Mouse (Mus musculus): Measurements from ENCODE around the gene Arid1b. TPM values are rescaled to one million over a fixed set of nuclear protein-coding genes. Genes with fewer than 3 reads are reported as not detected.

Arid1b gene
- polyA plus RNA-seq, 1 experiment from 2014 or later: 22.3 TPM

- no peak overlapping the region for H3K4me3 ChIP-seq
- ATAC-seq (ENCODE audit: low FRiP score): no peak
- H3K27me3 ChIP-seq: no peaks in the 10 kb centered on the region
- WGBS: 92% methylated on average over 17 of the region's 17 CpGs
- H3K9me3 ChIP-seq (replicated peaks): no peaks in the 10 kb centered on the region
- peaks cover 14% of the 10 kb centered on the region for H3K36me3 ChIP-seq
- no peak overlapping the region for H3K9ac ChIP-seq
- H3K4me2 ChIP-seq (replicated peaks): no peak overlapping the region
- H3K27ac ChIP-seq: no peak overlapping the region
- peaks cover 2% of the 10 kb centered on the region; the same call in 1 of the 2 replicates for H3K4me1 ChIP-seq
Observed at GRCm38 (mm10) chr17:5277137-5277871, 283.2 kb downstream of the Arid1b start.

DNA sequence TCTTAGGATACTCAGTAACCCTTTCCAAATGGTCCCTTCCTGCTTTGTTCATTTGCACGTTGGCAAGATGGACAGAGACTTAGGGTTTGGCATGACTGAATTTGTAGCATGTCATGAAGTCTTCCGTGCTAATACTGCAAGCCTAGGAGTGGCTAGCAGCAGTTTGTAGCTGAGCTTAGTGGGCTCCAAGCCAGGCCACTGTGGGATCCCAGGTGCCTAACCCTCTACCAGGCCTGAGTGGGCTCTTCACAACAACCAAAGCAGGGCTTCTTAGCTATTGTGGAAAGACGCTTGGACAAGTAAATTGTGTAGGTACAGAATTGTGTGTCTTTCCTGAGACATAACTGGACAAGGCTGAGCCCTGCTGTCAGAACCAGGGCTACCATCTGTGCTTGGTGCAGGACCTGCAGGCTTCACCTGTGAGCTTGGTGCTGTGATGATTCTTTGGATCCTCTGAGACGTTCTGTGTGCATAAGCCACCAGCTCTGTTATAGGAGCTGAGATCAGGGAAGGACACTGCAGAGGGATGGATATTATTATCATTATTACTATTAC is 286.4 kb downstream of the Arid1b start:
- 89% methylated on average over 4 of the region's 4 CpGs for WGBS

DNA sequence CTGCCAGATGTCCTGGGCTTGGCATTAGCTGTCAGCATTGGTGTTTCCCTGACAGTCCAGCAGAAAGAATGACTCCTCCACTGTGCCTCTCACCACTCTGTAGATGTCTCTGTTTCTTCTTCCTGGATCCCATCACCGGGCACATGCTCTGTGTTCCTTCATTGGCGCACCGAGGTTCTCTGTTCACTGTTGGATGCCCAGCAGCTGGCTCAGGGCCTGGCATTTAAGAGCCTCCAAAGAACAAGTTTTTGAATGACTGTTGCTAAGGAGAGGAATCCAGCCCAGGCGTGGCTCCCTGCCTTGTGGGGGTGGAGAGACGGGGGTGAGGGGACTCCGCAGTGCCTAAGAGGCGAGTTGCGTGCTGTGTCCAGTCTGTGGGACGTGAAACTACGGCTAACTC is 290.7 kb downstream of the Arid1b start:
- 76% methylated on average over 10 of the region's 10 CpGs for WGBS
- no peak overlapping the region for H3K27ac ChIP-seq
- H3K36me3 ChIP-seq: peaks cover 5% of the 10 kb centered on the region; the same call in 1 of the 2 replicates
- no peak overlapping the region for H3K4me2 ChIP-seq (replicated peaks)
- no peak overlapping the region for H3K9ac ChIP-seq
- ATAC-seq (ENCODE audit: low FRiP score): peak; percentile 24; the same call in 1 of the 2 replicates
- no peaks in the 10 kb centered on the region for H3K27me3 ChIP-seq
- H3K9me3 ChIP-seq (replicated peaks): no peaks in the 10 kb centered on the region
- H3K4me1 ChIP-seq: peaks cover 32% of the 10 kb centered on the region
- H3K4me3 ChIP-seq: no peak overlapping the region

More for the DNA sequence above, 286.4 kb downstream of the Arid1b start:
- Histone ChIP-seq H3K4me1 (peaks cover 11% of the 10 kb centered on the region), H3K27me3 (no peaks in the 10 kb centered on the region), H3K36me3 (peaks cover 14% of the 10 kb centered on the region), H3K9ac (no peak overlapping the region), H3K9me3 (replicated peaks) (no peaks in the 10 kb centered on the region), H3K4me2 (replicated peaks) (no peak overlapping the region), H3K27ac (no peak overlapping the region), H3K4me3 (no peak overlapping the region)
- no peak for ATAC-seq (ENCODE audit: low FRiP score)

GRCm38 (mm10) chr17:5285877-5286440 is 291.8 kb downstream of the Arid1b start:
- no peak overlapping the region for H3K4me2 ChIP-seq (replicated peaks)
- ATAC-seq (ENCODE audit: low FRiP score): 0 out of 2 replicates have a peak, but pooled peaks have one; percentile 38

GRCm38 (mm10) chr17:5286571-5287209 is 292.6 kb downstream of the Arid1b start:
- 0 out of 2 replicates have a peak, but pooled peaks have one; percentile 50 for ATAC-seq (ENCODE audit: low FRiP score)
- WGBS: 60% methylated on average over 15 of the region's 15 CpGs

More at GRCm38 (mm10) chr17:5285877-5286440, 291.8 kb downstream of the Arid1b start:
- WGBS: 78% methylated on average over 13 of the region's 13 CpGs
- H3K27me3 ChIP-seq: no peaks in the 10 kb centered on the region
- no peaks in the 10 kb centered on the region for H3K9me3 ChIP-seq (replicated peaks)
- peaks cover 32% of the 10 kb centered on the region for H3K4me1 ChIP-seq
- peak overlapping the region; percentile 60; the same call in 1 of the 2 replicates for H3K27ac ChIP-seq
- H3K4me3 ChIP-seq: no peak overlapping the region
- no peak overlapping the region for H3K9ac ChIP-seq
- peaks cover 7% of the 10 kb centered on the region for H3K36me3 ChIP-seq

DNA sequence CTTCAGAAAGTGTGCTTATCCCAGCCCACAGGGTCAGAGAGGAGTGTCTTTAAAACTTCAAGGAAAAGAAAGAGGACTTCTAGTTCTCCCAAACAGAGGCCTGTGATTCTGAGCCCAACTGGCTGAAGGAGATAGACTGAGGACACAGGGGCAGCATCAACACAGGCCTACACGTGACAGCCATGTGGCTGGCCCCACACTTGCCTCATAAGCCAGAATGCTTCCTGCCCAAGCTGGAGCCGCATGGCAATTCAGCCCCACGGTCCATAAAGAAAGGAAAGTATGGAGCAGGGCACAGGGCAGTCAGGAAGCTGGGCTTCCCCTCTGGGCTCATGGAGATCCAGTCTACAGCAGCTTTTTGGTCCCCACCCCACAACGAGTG is 293.1 kb downstream of the Arid1b start:
- no peaks in the 10 kb centered on the region for H3K9me3 ChIP-seq (replicated peaks)
- H3K4me3 ChIP-seq: no peak overlapping the region
- H3K4me2 ChIP-seq (replicated peaks): no peak overlapping the region
- no peak for ATAC-seq (ENCODE audit: low FRiP score)
- peaks cover 32% of the 10 kb centered on the region for H3K4me1 ChIP-seq
- H3K27ac ChIP-seq: peak overlapping the region; percentile 46; the same call in 1 of the 2 replicates
- no peak overlapping the region for H3K9ac ChIP-seq
- no peaks in the 10 kb centered on the region for H3K27me3 ChIP-seq
- peaks cover 15% of the 10 kb centered on the region for H3K36me3 ChIP-seq
- WGBS: 78% methylated on average over 4 of the region's 4 CpGs

More at GRCm38 (mm10) chr17:5286571-5287209, 292.6 kb downstream of the Arid1b start:
- Histone ChIP-seq H3K9me3 (replicated peaks) (no peaks in the 10 kb centered on the region), H3K36me3 (peaks cover 15% of the 10 kb centered on the region), H3K27ac (peak overlapping the region; percentile 60; the same call in 1 of the 2 replicates), H3K27me3 (no peaks in the 10 kb centered on the region), H3K4me1 (peaks cover 32% of the 10 kb centered on the region), H3K4me2 (replicated peaks) (no peak overlapping the region), H3K4me3 (no peak overlapping the region), H3K9ac (no peak overlapping the region)

DNA sequence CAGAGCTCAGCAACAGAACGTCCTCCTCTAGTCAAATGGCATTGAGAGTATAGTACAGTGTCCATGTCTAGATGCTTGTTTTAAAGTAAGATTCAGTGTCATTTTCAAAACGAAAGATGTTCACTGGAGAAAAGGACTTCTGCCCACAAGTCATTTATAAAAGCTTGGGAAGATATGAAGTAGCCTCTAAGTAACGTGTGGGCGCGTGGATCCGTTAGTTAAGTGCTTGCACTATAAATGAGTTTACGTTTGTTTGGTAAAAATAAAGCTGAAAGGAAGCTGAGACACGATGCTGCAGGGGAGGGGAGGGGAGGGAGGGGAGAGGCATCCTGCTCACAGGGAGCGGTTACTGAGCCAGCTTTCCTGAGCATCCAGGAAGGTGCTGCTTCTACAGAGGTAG is 293.5 kb downstream of the Arid1b start:
- Histone ChIP-seq H3K9ac (no peak overlapping the region), H3K4me2 (replicated peaks) (no peak overlapping the region), H3K27me3 (no peaks in the 10 kb centered on the region), H3K4me1 (peaks cover 32% of the 10 kb centered on the region), H3K9me3 (replicated peaks) (no peaks in the 10 kb centered on the region), H3K36me3 (peaks cover 15% of the 10 kb centered on the region), H3K27ac (peak overlapping the region; percentile 46; the same call in 1 of the 2 replicates), H3K4me3 (no peak overlapping the region)
- ATAC-seq (ENCODE audit: low FRiP score): no peak
- 81% methylated on average over 9 of the region's 9 CpGs for WGBS

GRCm38 (mm10) chr17:5293653-5294584 is 299.8 kb downstream of the Arid1b start:
- 0 out of 2 replicates have a peak, but pooled peaks have one; percentile 41 for ATAC-seq (ENCODE audit: low FRiP score)
- Histone ChIP-seq H3K36me3 (peaks cover 15% of the 10 kb centered on the region), H3K4me2 (replicated peaks) (no peak overlapping the region), H3K9ac (no peak overlapping the region), H3K9me3 (replicated peaks) (no peaks in the 10 kb centered on the region), H3K4me3 (no peak overlapping the region), H3K27ac (0 out of 2 replicates have a peak overlapping the region, but pooled peaks have one; percentile 25), H3K4me1 (peaks cover 33% of the 10 kb centered on the region), H3K27me3 (no peaks in the 10 kb centered on the region)
- 60% methylated on average over 9 of the region's 9 CpGs for WGBS

DNA sequence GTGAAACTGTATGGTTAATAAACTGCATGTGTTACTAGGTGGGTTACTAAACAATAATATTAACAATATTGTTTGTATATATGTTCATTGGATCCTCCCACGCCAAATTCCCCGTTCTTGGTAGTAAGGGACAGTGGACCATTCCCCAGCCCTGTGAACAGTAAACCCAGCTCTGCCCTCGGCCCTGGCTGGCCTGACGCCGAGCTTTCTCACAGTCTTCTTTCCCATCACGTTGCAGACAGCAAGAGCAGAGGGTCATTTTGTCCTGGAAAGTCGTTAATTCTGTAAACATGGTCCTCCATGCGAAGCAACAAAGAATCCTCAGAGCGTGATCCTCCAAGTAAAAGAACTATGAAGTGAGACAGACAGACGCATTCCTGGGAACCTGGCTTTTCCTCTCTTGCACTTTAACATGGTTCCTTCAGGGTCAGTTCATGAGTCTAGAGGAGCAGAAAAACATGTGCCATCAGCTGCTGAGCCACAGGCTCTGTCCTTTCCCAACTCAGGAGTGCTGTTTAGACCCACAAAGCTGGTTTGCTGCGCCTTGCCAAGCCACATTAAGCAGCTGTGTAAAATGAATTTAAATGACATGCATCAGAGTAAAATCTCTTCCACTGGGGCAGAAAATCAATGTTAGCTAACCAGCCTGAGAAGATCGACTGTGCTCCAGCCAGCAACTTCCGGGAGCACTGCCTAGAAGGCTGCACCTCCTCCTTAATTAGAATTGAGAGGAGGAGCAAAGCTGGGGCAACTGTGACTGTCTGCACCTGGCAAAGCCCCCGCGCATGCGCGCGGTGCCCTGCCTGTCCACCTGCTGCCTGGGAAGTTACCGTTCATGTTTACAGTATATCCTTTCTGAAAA is 301.2 kb downstream of the Arid1b start:
- Histone ChIP-seq H3K36me3 (peaks cover 14% of the 10 kb centered on the region), H3K4me1 (peaks cover 33% of the 10 kb centered on the region), H3K4me2 (replicated peaks) (no peak overlapping the region), H3K9me3 (replicated peaks) (no peaks in the 10 kb centered on the region), H3K9ac (no peak overlapping the region), H3K4me3 (no peak overlapping the region), H3K27me3 (no peaks in the 10 kb centered on the region), H3K27ac (peak overlapping the region; percentile 56)
- peak; percentile 67 for ATAC-seq (ENCODE audit: low FRiP score)
- WGBS: 66% methylated on average over 19 of the region's 19 CpGs

GRCm38 (mm10) chr17:5295948-5296262 is 301.8 kb downstream of the Arid1b start:
- H3K4me1 ChIP-seq: peaks cover 33% of the 10 kb centered on the region
- no peak overlapping the region for H3K9ac ChIP-seq
- H3K36me3 ChIP-seq: peaks cover 8% of the 10 kb centered on the region
- WGBS: 76% methylated on average over 7 of the region's 7 CpGs
- H3K27me3 ChIP-seq: no peaks in the 10 kb centered on the region
- peak overlapping the region; percentile 56; the same call in 1 of the 2 replicates for H3K27ac ChIP-seq
- ATAC-seq (ENCODE audit: low FRiP score): no peak
- no peak overlapping the region for H3K4me2 ChIP-seq (replicated peaks)
- H3K9me3 ChIP-seq (replicated peaks): no peaks in the 10 kb centered on the region
- H3K4me3 ChIP-seq: no peak overlapping the region

- no peaks in the 10 kb centered on the region for H3K9me3 ChIP-seq (replicated peaks)
- no peak overlapping the region for H3K27ac ChIP-seq
- peaks cover 33% of the 10 kb centered on the region for H3K4me1 ChIP-seq
- no peak overlapping the region for H3K9ac ChIP-seq
- no peak for ATAC-seq (ENCODE audit: low FRiP score)
- WGBS: 89% methylated on average over 4 of the region's 4 CpGs
- H3K27me3 ChIP-seq: no peaks in the 10 kb centered on the region
- H3K4me2 ChIP-seq (replicated peaks): no peak overlapping the region
- no peak overlapping the region for H3K4me3 ChIP-seq
- 0 out of 2 replicates have a peak, but pooled peaks cover 2% of the 10 kb centered on the region for H3K36me3 ChIP-seq
Observed at GRCm38 (mm10) chr17:5297491-5297890, 303.4 kb downstream of the Arid1b start.

Measured in hindbrain, embryonic 12.5 days (tissue).